Mouse (Mus musculus): ENCODE data around the gene Rab22a.

DNA sequence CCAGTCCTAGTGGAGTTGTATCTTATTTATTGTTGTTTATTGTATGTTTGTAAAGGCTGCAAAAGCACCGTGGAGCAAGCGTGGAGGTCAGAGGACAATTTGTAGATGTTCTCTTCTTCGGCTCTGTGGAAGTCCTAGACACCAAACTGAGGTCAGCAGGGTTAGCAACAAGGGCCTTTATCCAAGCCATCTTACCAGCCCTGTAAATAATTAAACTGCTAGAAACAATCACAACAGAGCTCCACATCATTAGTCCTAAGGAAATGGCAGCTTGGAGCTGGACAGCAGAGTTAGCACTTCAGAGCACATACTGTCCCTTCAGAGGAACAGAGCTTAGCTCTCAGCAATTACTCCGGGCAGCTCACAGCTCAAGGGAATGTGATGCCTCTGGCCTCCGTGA is 6.0 kb upstream of the Rab22a start:
- TF ChIP-seq ZC3H11A (IDR thresholded peaks at IDR 0.05; ENCODE audit: borderline replicate concordance, low read depth, low read length) (no peak), CHD2 (IDR thresholded peaks at IDR 0.05; ENCODE audit: low read depth, low read length) (no peak)

Data from ES-E14 (cell line).